Mouse (Mus musculus) lung, postnatal 4 days (tissue): ENCODE measurements at regions not wholly inside any gene's neighbourhood (a gene's known extent, or its start where the extent isn't known, plus 50 kb on each side); places are given as distances from the start of the nearest gene placed in this dataset.
A peak's percentile ranks its signal among the peaks of the same experiment; 100 is the strongest.

ENCODE experiments used
- DNase-seq, 2 experiments: peaks; one replicate each; pipeline ENCODE4 v3.0.0; 2021

- DNase-seq: no peak
These were observed 662.9 kb upstream of the Kirrel3 start for GRCm38 (mm10) chr9:33822574-33823394.

- DNase-seq: no peak
These were observed 659.6 kb upstream of the Kirrel3 start for GRCm38 (mm10) chr9:33826116-33826515.

GRCm38 (mm10) chr9:33827409-33827808 lies 658.3 kb upstream of the Kirrel3 start:
- DNase-seq: no peak

- no peak for DNase-seq
These were observed 647.9 kb upstream of the Kirrel3 start for GRCm38 (mm10) chr9:33837666-33838380.

GRCm38 (mm10) chr9:33849623-33850022 lies 636.1 kb upstream of the Kirrel3 start:
- no peak for DNase-seq

- DNase-seq: no peak
These were observed 635.7 kb upstream of the Kirrel3 start for GRCm38 (mm10) chr9:33850024-33850423.

- no peak for DNase-seq
These were observed 634.7 kb upstream of the Kirrel3 start for GRCm38 (mm10) chr9:33850993-33851392.

GRCm38 (mm10) chr9:33856169-33856568 lies 629.5 kb upstream of the Kirrel3 start:
- peak; percentile 27 to 37 for DNase-seq

GRCm38 (mm10) chr9:33858511-33858910 lies 627.2 kb upstream of the Kirrel3 start:
- peak; percentile 6 to 36 for DNase-seq

- no peak for DNase-seq
These were observed 617.0 kb upstream of the Kirrel3 start for GRCm38 (mm10) chr9:33868666-33869065.

- DNase-seq: peak in 1 of 2 experiments; percentile 59
These were observed 598.4 kb upstream of the Kirrel3 start for GRCm38 (mm10) chr9:33887279-33887678.

GRCm38 (mm10) chr9:33892001-33892400 lies 593.7 kb upstream of the Kirrel3 start:
- no peak for DNase-seq

- peak; percentile 13 to 46 for DNase-seq
These were observed 584.2 kb upstream of the Kirrel3 start for GRCm38 (mm10) chr9:33901313-33902076.

GRCm38 (mm10) chr9:33903991-33904570 lies 581.6 kb upstream of the Kirrel3 start:
- no peak for DNase-seq

- DNase-seq: peak; percentile 34 to 70
These were observed 570.8 kb upstream of the Kirrel3 start for GRCm38 (mm10) chr9:33914919-33915318.

GRCm38 (mm10) chr9:33915349-33916056 lies 570.2 kb upstream of the Kirrel3 start:
- no peak for DNase-seq

- DNase-seq: no peak
These were observed 555.4 kb upstream of the Kirrel3 start for GRCm38 (mm10) chr9:33930286-33930685.

- no peak for DNase-seq
These were observed 551.6 kb upstream of the Kirrel3 start for GRCm38 (mm10) chr9:33934071-33934470.

- no peak for DNase-seq
These were observed 531.4 kb upstream of the Kirrel3 start for GRCm38 (mm10) chr9:33954319-33954718.
